Mouse (Mus musculus): ENCODE measurements at regions not wholly inside any gene's neighbourhood (a gene's known extent, or its start where the extent isn't known, plus 50 kb on each side); places are given as distances from the start of the nearest gene placed in this dataset.

- TF ChIP-seq FLI1 (IDR thresholded peaks at IDR 0.05; ENCODE audit: low read length) (no peak), GATA1 (IDR thresholded peaks at IDR 0.05; ENCODE audit: borderline replicate concordance, low read length) (no peak)
Measured at GRCm38 (mm10) chr13:99077039-99077749, 92.8 kb upstream of the 1700024P04Rik start.

Measured in megakaryocyte, embryonic 14.5 days (primary cell).